Mouse (Mus musculus) olfactory bulb, adult 2 months (tissue): ENCODE data around the gene Cse1l.

Experiments
- CTCF ChIP-seq: fragments of 200-500 bp; IDR thresholded peaks from 2 replicates; pipeline ENCODE4 v1.5.1; 2012; ENCODE audit warnings: low read depth, mild to moderate bottlenecking, low read length, moderate library complexity; ENCODE audit not compliant: insufficient read depth
- POLR2A ChIP-seq: fragments of 200-500 bp; IDR thresholded peaks from 2 replicates; pipeline ENCODE4 v1.6.1; 2012; ENCODE audit warnings: mild to moderate bottlenecking, low read depth, low read length, moderate library complexity; ENCODE audit not compliant: insufficient read depth

DNA sequence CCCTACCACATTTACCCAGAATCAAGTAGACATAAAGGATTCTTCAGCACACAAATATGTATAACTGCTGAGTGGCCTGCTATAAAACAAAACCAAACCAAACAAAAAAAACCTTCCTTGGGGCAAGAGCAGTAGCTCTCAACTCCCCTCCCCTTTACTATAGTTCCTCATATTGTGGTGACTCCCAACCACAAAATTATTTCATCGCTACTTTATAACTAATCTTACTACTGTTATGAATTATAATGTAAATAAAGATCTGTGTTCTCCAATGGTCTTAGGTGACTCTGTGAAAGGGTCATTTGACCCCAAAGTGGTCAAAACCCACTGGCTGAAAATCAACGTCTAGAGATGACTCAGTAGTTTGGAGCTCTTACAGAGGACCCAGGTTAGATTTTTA lies 74.3 kb downstream of the Cse1l start:
- TF ChIP-seq CTCF = no peak
- TF ChIP-seq POLR2A = no peak
